Mouse (Mus musculus) ES-Bruce4 (cell line): ENCODE measurements at regions not wholly inside any gene's neighbourhood (a gene's known extent, or its start where the extent isn't known, plus 50 kb on each side); places are given as distances from the start of the nearest gene placed in this dataset.

Experiments used
- EP300 ChIP-seq: IDR thresholded peaks from 2 replicates; pipeline ENCODE4 v1.6.1; 2011; ENCODE audit warnings: low read depth, low read length; ENCODE audit not compliant: insufficient read depth
- POLR2A ChIP-seq: IDR thresholded peaks from one replicate; pipeline ENCODE4 v1.8.1; 2011; ENCODE audit warnings: low read length; ENCODE audit not compliant: insufficient read depth

- no peak for TF ChIP-seq EP300
- TF ChIP-seq POLR2A: no peak
Measured at GRCm38 (mm10) chr15:88035486-88035885, 491.4 kb downstream of the Fam19a5 start.
